Mouse (Mus musculus) midbrain, embryonic 14.5 days (tissue): ENCODE data around the gene Stx1a. TPM values are rescaled to one million over a fixed set of nuclear protein-coding genes. Genes with fewer than 3 reads are reported as not detected.
A peak's percentile ranks its signal among the peaks of the same experiment; 100 is the strongest.

Experiments used
- ATAC-seq: fragments of 200-750 bp; cut with Nextera tagmentation; 2 replicates; pipeline ENCODE4 v1.8.0; 2017; ENCODE audit warnings: moderate number of reproducible peaks, moderate library complexity; ENCODE audit not compliant: low FRiP score, low TSS enrichment
- DNase-seq: peaks from one replicate; pipeline ENCODE4 v3.0.0-alpha.2; 2015
- H3K27ac ChIP-seq: fragments of 300-500 bp; sonication (generic); replicated peaks from 2 replicates; pipeline ENCODE4 v1.5.1; 2014; ENCODE audit warnings: mild to moderate bottlenecking, low read depth, low read length, moderate library complexity
- H3K27me3 ChIP-seq: fragments of 300-500 bp; sonication (generic); 2 replicates; pipeline ENCODE4 v1.6.1; 2014; ENCODE audit warnings: low read length, control low read depth, mixed read lengths; ENCODE audit not compliant: control insufficient read depth, insufficient read depth
- H3K36me3 ChIP-seq: fragments of 300-500 bp; sonication (generic); 2 replicates; pipeline ENCODE4 v1.6.1; 2014; ENCODE audit warnings: low read length, control low read depth; ENCODE audit not compliant: control insufficient read depth, insufficient read depth
- H3K4me1 ChIP-seq: fragments of 300-500 bp; sonication (generic); 2 replicates; pipeline ENCODE4 v1.6.1; 2014; ENCODE audit warnings: mild to moderate bottlenecking, antibody characterized with exemption, low read length, control low read depth; ENCODE audit not compliant: control insufficient read depth, insufficient read depth
- H3K4me2 ChIP-seq: fragments of 300-500 bp; sonication (generic); 2 replicates; pipeline ENCODE4 v1.6.1; 2014; ENCODE audit warnings: mild to moderate bottlenecking, low read length, moderate library complexity
- H3K4me3 ChIP-seq: fragments of 300-500 bp; sonication (generic); replicated peaks from 2 replicates; pipeline ENCODE4 v1.5.1; 2014; ENCODE audit warnings: low read depth, low read length
- H3K9ac ChIP-seq: fragments of 300-500 bp; sonication (generic); replicated peaks from 2 replicates; pipeline ENCODE4 v1.6.1; 2014; ENCODE audit warnings: mild to moderate bottlenecking, low read length, moderate library complexity
- H3K9me3 ChIP-seq: fragments of 300-500 bp; sonication (generic); 2 replicates; pipeline ENCODE4 v1.6.1; 2016; ENCODE audit warnings: low read length, control low read depth, mixed read lengths; ENCODE audit not compliant: control insufficient read depth
- WGBS: fragments of 180-500 bp; shearing (Covaris S2); extraction: QIAGEN DNeasy Blood & Tissue Kit; methylation state at CpG from one replicate; pipeline ENCODE4 v1.1.7; 2014; 5-methylcytosine and 5-hydroxymethylcytosine counted together
- polyA plus RNA-seq: library from polyadenylated mRNA; unstranded; fragments of >200 nt; fragmentation: Nextera tagmentation; extraction: Ambion mirVana; gene quantifications from 2 replicates; pipeline ENCODE4 v1.2.1, GENCODE M21; 2014

Gene Stx1a
- polyA plus RNA-seq, 1 experiment from 2014 or later: 106 TPM

GRCm38 (mm10) chr5:135010841-135011743 is 12.2 kb upstream of the Stx1a start:
- Histone ChIP-seq H3K27me3 (no peaks in the 10 kb centered on the region), H3K9me3 (no peaks in the 10 kb centered on the region), H3K4me2 (peak overlapping the region; percentile 71; the same call in 1 of the 2 replicates), H3K4me3 (no peak overlapping the region), H3K27ac (no peak overlapping the region), H3K4me1 (peaks cover 14% of the 10 kb centered on the region), H3K36me3 (no peaks in the 10 kb centered on the region), H3K9ac (no peak overlapping the region)
- no peak for ATAC-seq
- WGBS: 72% methylated on average over 25 of the region's 25 CpGs
- DNase-seq: no peak

- H3K9me3 ChIP-seq: no peaks in the 10 kb centered on the region
- DNase-seq (no peak), ATAC-seq (no peak)
- no peaks in the 10 kb centered on the region for H3K27me3 ChIP-seq
- H3K27ac ChIP-seq: no peak overlapping the region
- no peak overlapping the region for H3K9ac ChIP-seq
- 25% methylated on average over 26 of the region's 26 CpGs for WGBS
- peak overlapping the region; percentile 22 for H3K4me2 ChIP-seq
- no peaks in the 10 kb centered on the region for H3K36me3 ChIP-seq
- H3K4me3 ChIP-seq: no peak overlapping the region
- H3K4me1 ChIP-seq: peaks cover 14% of the 10 kb centered on the region
Observed at GRCm38 (mm10) chr5:135011809-135012613, 11.3 kb upstream of the Stx1a start.

- Histone ChIP-seq H3K4me3 (no peak overlapping the region), H3K36me3 (no peaks in the 10 kb centered on the region), H3K4me1 (peaks cover 14% of the 10 kb centered on the region), H3K9ac (no peak overlapping the region), H3K4me2 (no peak overlapping the region), H3K9me3 (no peaks in the 10 kb centered on the region), H3K27me3 (no peaks in the 10 kb centered on the region), H3K27ac (no peak overlapping the region)
- ATAC-seq (no peak), DNase-seq (peak; percentile 80)
- 6% methylated on average over 16 of the region's 16 CpGs for WGBS
Observed at GRCm38 (mm10) chr5:135012671-135013441, 10.4 kb upstream of the Stx1a start.

- ATAC-seq: no peak
- Histone ChIP-seq H3K4me1 (peaks cover 9% of the 10 kb centered on the region), H3K27ac (no peak overlapping the region), H3K9ac (no peak overlapping the region), H3K4me3 (no peak overlapping the region), H3K36me3 (no peaks in the 10 kb centered on the region), H3K27me3 (no peaks in the 10 kb centered on the region), H3K4me2 (no peak overlapping the region), H3K9me3 (no peaks in the 10 kb centered on the region)
- WGBS: 14% methylated on average over 7 of the region's 7 CpGs
- peak; percentile 88 for DNase-seq
Observed at GRCm38 (mm10) chr5:135015497-135015896, 7.8 kb upstream of the Stx1a start.

GRCm38 (mm10) chr5:135016224-135016759 is 7.0 kb upstream of the Stx1a start:
- H3K9me3 ChIP-seq: no peaks in the 10 kb centered on the region
- peaks cover 5% of the 10 kb centered on the region; the same call in 1 of the 2 replicates for H3K4me1 ChIP-seq
- no peak overlapping the region for H3K4me3 ChIP-seq
- ATAC-seq: no peak
- no peaks in the 10 kb centered on the region for H3K36me3 ChIP-seq
- no peaks in the 10 kb centered on the region for H3K27me3 ChIP-seq
- H3K9ac ChIP-seq: no peak overlapping the region
- 64% methylated on average over 4 of the region's 4 CpGs for WGBS
- no peak overlapping the region for H3K4me2 ChIP-seq
- H3K27ac ChIP-seq: no peak overlapping the region
- DNase-seq: no peak

- no peaks in the 10 kb centered on the region for H3K36me3 ChIP-seq
- no peak overlapping the region for H3K9ac ChIP-seq
- ATAC-seq (no peak), DNase-seq (peak; percentile 80)
- H3K27ac ChIP-seq: no peak overlapping the region
- peaks cover 14% of the 10 kb centered on the region for H3K4me1 ChIP-seq
- H3K4me3 ChIP-seq: no peak overlapping the region
- H3K9me3 ChIP-seq: no peaks in the 10 kb centered on the region
- 74% methylated on average over 6 of the region's 6 CpGs for WGBS
- no peaks in the 10 kb centered on the region for H3K27me3 ChIP-seq
- no peak overlapping the region for H3K4me2 ChIP-seq
Observed at GRCm38 (mm10) chr5:135021814-135022213, 1.5 kb upstream of the Stx1a start.

GRCm38 (mm10) chr5:135024665-135025224 is 1.5 kb downstream of the Stx1a start:
- H3K4me1 ChIP-seq: peaks cover 14% of the 10 kb centered on the region
- no peak overlapping the region for H3K9ac ChIP-seq
- ATAC-seq (no peak), DNase-seq (no peak)
- no peaks in the 10 kb centered on the region for H3K9me3 ChIP-seq
- H3K4me3 ChIP-seq: no peak overlapping the region
- H3K36me3 ChIP-seq: no peaks in the 10 kb centered on the region
- H3K27ac ChIP-seq: no peak overlapping the region
- H3K4me2 ChIP-seq: peak overlapping the region; percentile 91
- WGBS: 85% methylated on average over 11 of the region's 11 CpGs
- H3K27me3 ChIP-seq: no peaks in the 10 kb centered on the region

- no peaks in the 10 kb centered on the region for H3K36me3 ChIP-seq
- no peaks in the 10 kb centered on the region for H3K9me3 ChIP-seq
- no peak overlapping the region for H3K4me3 ChIP-seq
- H3K27me3 ChIP-seq: no peaks in the 10 kb centered on the region
- no peak overlapping the region for H3K27ac ChIP-seq
- peak overlapping the region; percentile 17; the same call in 1 of the 2 replicates for H3K4me2 ChIP-seq
- H3K9ac ChIP-seq: no peak overlapping the region; the same call in 1 of the 2 replicates
- H3K4me1 ChIP-seq: peaks cover 14% of the 10 kb centered on the region
- ATAC-seq (no peak), DNase-seq (no peak)
- WGBS: 22% methylated on average over 7 of the region's 7 CpGs
Observed at GRCm38 (mm10) chr5:135025899-135026298, 2.6 kb downstream of the Stx1a start.
